Mouse (Mus musculus): ENCODE data around the gene Sac3d1. TPM values are rescaled to one million over a fixed set of nuclear protein-coding genes. Genes with fewer than 3 reads are reported as not detected.

The Sac3d1 gene
- polyA plus RNA-seq, 1 experiment from 2014 or later, result 64.6 TPM

Other genes with a start within 250 kb of the Sac3d1 start
- gene Frmd8, start 243.4 kb downstream of the Sac3d1 start, polyA plus RNA-seq (2016; fragmentation: Nextera tagmentation; extraction: Ambion mirVana), result 36.9 and 40.6 TPM in 2 replicates
- gene Slc25a45, start 240.8 kb downstream of the Sac3d1 start, polyA plus RNA-seq (2016; fragmentation: Nextera tagmentation; extraction: Ambion mirVana), result 1.5 and 2.0 TPM in 2 replicates
- 9.0 and 9.1 TPM in 2 replicates for gene Tigd3, start 224.5 kb downstream of the Sac3d1 start, polyA plus RNA-seq (2016; fragmentation: Nextera tagmentation; extraction: Ambion mirVana)
- gene Dpf2, start 205.6 kb downstream of the Sac3d1 start, polyA plus RNA-seq (2016; fragmentation: Nextera tagmentation; extraction: Ambion mirVana), result 246 and 247 TPM in 2 replicates
- 1.1 and 1.5 TPM in 2 replicates for gene Cdc42ep2, start 193.8 kb downstream of the Sac3d1 start, polyA plus RNA-seq (2016; fragmentation: Nextera tagmentation; extraction: Ambion mirVana)
- gene Pola2, start 154.4 kb downstream of the Sac3d1 start, polyA plus RNA-seq (2016; fragmentation: Nextera tagmentation; extraction: Ambion mirVana), result 122 and 126 TPM in 2 replicates
- gene Slc22a20, start 132.5 kb downstream of the Sac3d1 start, polyA plus RNA-seq (2016; fragmentation: Nextera tagmentation; extraction: Ambion mirVana), result not detected in 2 replicates
- 2.5 and 3.0 TPM in 2 replicates for gene Capn1, start 102.8 kb downstream of the Sac3d1 start, polyA plus RNA-seq (2016; fragmentation: Nextera tagmentation; extraction: Ambion mirVana)
- 30.8 and 32.2 TPM in 2 replicates for gene Syvn1, start 72.1 kb downstream of the Sac3d1 start, polyA plus RNA-seq (2016; fragmentation: Nextera tagmentation; extraction: Ambion mirVana)
- 89.4 and 92.1 TPM in 2 replicates for gene Mrpl49, start 60.9 kb downstream of the Sac3d1 start, polyA plus RNA-seq (2016; fragmentation: Nextera tagmentation; extraction: Ambion mirVana)
- gene Fau, start 60.8 kb downstream of the Sac3d1 start, polyA plus RNA-seq (2016; fragmentation: Nextera tagmentation; extraction: Ambion mirVana), result 829 and 865 TPM in 2 replicates
- 35.1 and 38.7 TPM in 2 replicates for gene Znhit2, start 57.5 kb downstream of the Sac3d1 start, polyA plus RNA-seq (2016; fragmentation: Nextera tagmentation; extraction: Ambion mirVana)
- gene Tm7sf2, start 50.3 kb downstream of the Sac3d1 start, polyA plus RNA-seq (2016; fragmentation: Nextera tagmentation; extraction: Ambion mirVana), result 31.0 and 32.2 TPM in 2 replicates
- 65.2 and 68.2 TPM in 2 replicates for gene Vps51, start 41.4 kb downstream of the Sac3d1 start, polyA plus RNA-seq (2016; fragmentation: Nextera tagmentation; extraction: Ambion mirVana)
- gene Tmem262, start 38.6 kb downstream of the Sac3d1 start, polyA plus RNA-seq (2016; fragmentation: Nextera tagmentation; extraction: Ambion mirVana), result not detected in 2 replicates
- 1.7 and 3.1 TPM in 2 replicates for gene Gm28374, start 36.4 kb downstream of the Sac3d1 start, polyA plus RNA-seq (2016; fragmentation: Nextera tagmentation; extraction: Ambion mirVana)
- gene Zfpl1, start 33.7 kb downstream of the Sac3d1 start, polyA plus RNA-seq (2016; fragmentation: Nextera tagmentation; extraction: Ambion mirVana), result 74.0 and 78.0 TPM in 2 replicates
- gene Cdca5, start 33.7 kb downstream of the Sac3d1 start, polyA plus RNA-seq (2016; fragmentation: Nextera tagmentation; extraction: Ambion mirVana), result 78.9 and 85.4 TPM in 2 replicates
- 1.0 and 1.5 TPM in 2 replicates for gene AC131692.1, start 24.2 kb downstream of the Sac3d1 start, polyA plus RNA-seq (2016; fragmentation: Nextera tagmentation; extraction: Ambion mirVana)
- gene Naaladl1, start 12.9 kb downstream of the Sac3d1 start, polyA plus RNA-seq (2016; fragmentation: Nextera tagmentation; extraction: Ambion mirVana), result 0.82 and 0.88 TPM in 2 replicates
- gene Snx15, start 9.7 kb upstream of the Sac3d1 start, polyA plus RNA-seq (2016; fragmentation: Nextera tagmentation; extraction: Ambion mirVana), result 24.1 and 25.6 TPM in 2 replicates
- gene Batf2, start 22.3 kb upstream of the Sac3d1 start, polyA plus RNA-seq (2016; fragmentation: Nextera tagmentation; extraction: Ambion mirVana), result not detected in 2 replicates
- gene Arl2, start 22.9 kb upstream of the Sac3d1 start, polyA plus RNA-seq (2016; fragmentation: Nextera tagmentation; extraction: Ambion mirVana), result 112 and 113 TPM in 2 replicates
- not detected in 2 replicates for gene Majin, start 65.7 kb upstream of the Sac3d1 start, polyA plus RNA-seq (2016; fragmentation: Nextera tagmentation; extraction: Ambion mirVana)
- gene Gpha2, start 107.7 kb upstream of the Sac3d1 start, polyA plus RNA-seq (2016; fragmentation: Nextera tagmentation; extraction: Ambion mirVana), result 0.58 TPM in 1 of 2 replicates, not detected in the other
- 21.6 and 24.4 TPM in 2 replicates for gene Ppp2r5b, start 117.2 kb upstream of the Sac3d1 start, polyA plus RNA-seq (2016; fragmentation: Nextera tagmentation; extraction: Ambion mirVana)
- 11.1 and 11.4 TPM in 2 replicates for gene Atg2a, start 123.0 kb upstream of the Sac3d1 start, polyA plus RNA-seq (2016; fragmentation: Nextera tagmentation; extraction: Ambion mirVana)
- gene Ehd1, start 158.1 kb upstream of the Sac3d1 start, polyA plus RNA-seq (2016; fragmentation: Nextera tagmentation; extraction: Ambion mirVana), result 76.8 and 82.1 TPM in 2 replicates
- 0.23 and 0.24 TPM in 2 replicates for gene Cdc42bpg, start 187.8 kb upstream of the Sac3d1 start, polyA plus RNA-seq (2016; fragmentation: Nextera tagmentation; extraction: Ambion mirVana)
- 115 and 130 TPM in 2 replicates for gene Men1, start 216.3 kb upstream of the Sac3d1 start, polyA plus RNA-seq (2016; fragmentation: Nextera tagmentation; extraction: Ambion mirVana)
- gene Map4k2, start 222.5 kb upstream of the Sac3d1 start, polyA plus RNA-seq (2016; fragmentation: Nextera tagmentation; extraction: Ambion mirVana), result 12.6 and 14.5 TPM in 2 replicates
- 201 TPM in 2 replicates for gene Sf1, start 245.0 kb upstream of the Sac3d1 start, polyA plus RNA-seq (2016; fragmentation: Nextera tagmentation; extraction: Ambion mirVana)